Mouse (Mus musculus) cortical plate, adult 2 months (tissue): ENCODE data around the gene Spag6.

Source experiments
- CTCF ChIP-seq: fragments of 200-500 bp; IDR thresholded peaks from 2 replicates; pipeline ENCODE4 v1.5.1; 2011; ENCODE audit warnings: mild to moderate bottlenecking, control low read depth, low read length; ENCODE audit not compliant: insufficient read depth; ENCODE audit errors: extremely low read depth
- POLR2A ChIP-seq: fragments of 200-500 bp; IDR thresholded peaks from 2 replicates; pipeline ENCODE4 v1.6.1; 2011; ENCODE audit warnings: mild to moderate bottlenecking, low read length, control low read depth; ENCODE audit not compliant: insufficient read depth; ENCODE audit errors: extremely low read depth

DNA sequence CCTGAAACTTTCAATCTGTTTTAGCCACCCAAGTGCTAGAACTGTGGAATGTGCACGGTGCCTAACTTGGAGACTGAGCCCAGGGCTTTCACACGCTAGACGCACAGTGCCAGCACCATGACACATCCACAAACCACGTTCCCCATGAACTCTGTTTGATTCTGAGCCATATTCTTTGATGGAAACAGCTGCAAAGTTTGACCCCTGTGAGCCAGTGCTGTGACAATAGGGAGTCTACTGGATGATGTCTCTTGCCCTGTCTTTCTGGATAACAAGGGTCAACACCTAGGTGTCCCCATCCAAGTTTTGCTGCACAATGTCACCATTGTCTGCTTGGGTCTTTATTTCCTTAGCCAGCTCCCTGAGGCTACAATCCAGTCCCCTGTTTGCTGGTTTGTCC lies 100.4 kb downstream of the Spag6 start:
- no peak for TF ChIP-seq POLR2A
- TF ChIP-seq CTCF: no peak
